Mouse (Mus musculus): Measurements from ENCODE around the gene Pigp. TPM values are rescaled to one million over a fixed set of nuclear protein-coding genes. Genes with fewer than 3 reads are reported as not detected.
A peak's percentile ranks its signal among the peaks of the same experiment; 100 is the strongest.
"Not testable (repeated sequence)": the region's sequence is repeated elsewhere in the genome, so short reads cannot be mapped to it uniquely, and the experiment has no call there.

Pigp gene
- total and polyA plus RNA-seq, 3 experiments: 49.4 to 113 (median 101) TPM

- Histone ChIP-seq H3K9ac (ENCODE audit: low read depth, low read length) (no peak overlapping the region), H3K79me2 (replicated peaks; ENCODE audit: control insufficient read depth, insufficient read depth, low read length) (no peaks in the 10 kb centered on the region), H3K4me1 (ENCODE audit: control insufficient read depth, insufficient read depth, low read length) (no peaks in the 10 kb centered on the region), H3K36me3 (ENCODE audit: control insufficient read depth, insufficient read depth, low read length) (no peaks in the 10 kb centered on the region), H3K27me3 (ENCODE audit: control insufficient read depth, insufficient read depth, low read length) (no peaks in the 10 kb centered on the region), H3K4me3 (no peak overlapping the region), H3K27ac (no peak overlapping the region)
- no peak for DNase-seq
- WGBS: 80% methylated on average over 7 of the region's 7 CpGs
- intact Hi-C loops (cut with DNase I): no loop called here
- TF ChIP-seq POLR2A (IDR thresholded peaks at IDR 0.05; ENCODE audit: insufficient read depth, low read depth, low read length) (no peak), EP300 (IDR thresholded peaks at IDR 0.05; ENCODE audit: insufficient read depth, low read depth, low read length) (no peak), CTCF (IDR thresholded peaks at IDR 0.05) (no peak)
Measured at GRCm38 (mm10) chr16:94347080-94347731, 24.4 kb downstream of the Pigp start.

DNA sequence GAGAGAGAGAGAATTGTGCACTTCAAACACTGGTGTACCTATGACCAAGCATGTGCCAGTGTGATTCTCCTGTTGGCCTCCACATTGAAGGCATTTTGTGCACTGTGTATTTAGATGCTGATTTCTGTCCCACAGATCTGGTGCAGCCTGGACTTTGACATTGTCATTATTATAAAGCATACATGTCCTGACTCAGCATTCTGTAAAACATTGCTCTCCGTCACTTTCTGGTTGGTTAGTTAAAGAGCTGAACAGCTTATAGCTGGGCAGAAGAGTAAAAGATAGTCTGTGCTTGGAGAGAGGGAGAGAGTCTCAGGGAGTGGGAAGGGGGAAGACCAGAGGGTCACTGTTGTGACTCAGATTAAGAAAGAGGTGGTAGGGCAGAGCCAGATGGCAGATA, 25.9 kb downstream of the Pigp start:
- H3K36me3 ChIP-seq (ENCODE audit: control insufficient read depth, insufficient read depth, low read length): no peaks in the 10 kb centered on the region
- H3K27ac ChIP-seq: no peak overlapping the region
- no peak overlapping the region for H3K9ac ChIP-seq (ENCODE audit: low read depth, low read length)
- no peak overlapping the region for H3K4me3 ChIP-seq
- 94% methylated on average over 1 of the region's 1 CpGs for WGBS
- no peaks in the 10 kb centered on the region for H3K4me1 ChIP-seq (ENCODE audit: control insufficient read depth, insufficient read depth, low read length)
- TF ChIP-seq CTCF (IDR thresholded peaks at IDR 0.05): no peak
- no peak for TF ChIP-seq EP300 (IDR thresholded peaks at IDR 0.05; ENCODE audit: insufficient read depth, low read depth, low read length)
- no peak for TF ChIP-seq POLR2A (IDR thresholded peaks at IDR 0.05; ENCODE audit: insufficient read depth, low read depth, low read length)
- no peaks in the 10 kb centered on the region for H3K79me2 ChIP-seq (replicated peaks; ENCODE audit: control insufficient read depth, insufficient read depth, low read length)
- H3K27me3 ChIP-seq (ENCODE audit: control insufficient read depth, insufficient read depth, low read length): no peaks in the 10 kb centered on the region
- no peak for DNase-seq
- intact Hi-C loops (cut with DNase I): no loop called here

DNA sequence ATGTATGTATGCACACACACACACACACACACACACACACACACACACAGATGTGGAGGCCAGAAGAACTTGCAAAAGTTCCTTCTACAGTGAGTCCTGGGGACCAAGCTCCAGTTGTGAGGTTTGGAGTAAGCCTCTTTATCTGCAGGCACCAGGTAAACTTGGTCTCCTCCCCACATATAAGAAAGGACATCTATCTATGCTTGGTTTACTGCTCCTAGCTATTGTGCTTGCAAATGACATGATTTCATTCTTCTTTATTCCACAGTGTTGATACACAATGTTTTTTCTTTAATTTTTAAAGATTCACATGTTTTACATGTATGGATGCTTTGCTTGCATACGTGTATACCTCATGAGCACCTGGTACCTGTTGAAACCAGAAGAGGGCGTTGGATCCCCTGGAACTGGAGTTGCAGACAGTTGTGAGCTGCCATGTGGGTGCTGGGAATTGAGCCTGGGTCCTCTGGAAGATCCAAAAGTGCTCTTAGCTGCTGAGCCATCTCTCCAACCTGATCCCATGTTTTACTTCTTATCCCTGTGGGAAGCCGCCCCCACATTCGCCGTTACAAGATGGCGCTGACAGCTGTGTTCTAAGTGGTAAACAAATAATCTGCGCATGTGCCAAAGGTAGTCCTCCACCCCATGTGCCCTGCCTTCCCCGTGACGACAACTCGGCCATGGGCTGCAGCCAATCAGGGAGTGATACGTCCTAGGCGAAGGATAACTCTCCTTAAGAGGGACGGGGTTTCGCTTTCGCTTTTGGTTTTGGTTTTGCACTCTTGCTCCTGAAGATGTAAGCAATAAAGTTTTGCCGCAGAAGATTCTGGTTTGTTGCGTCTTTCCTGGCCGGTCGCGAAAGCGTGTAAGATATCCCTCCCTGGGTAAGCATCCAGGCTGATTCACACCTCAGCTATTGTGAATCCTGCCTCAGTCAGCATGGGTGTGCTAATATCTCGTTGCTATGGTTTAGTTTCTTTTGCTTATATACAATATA, 32.2 kb downstream of the Pigp start:
- H3K4me1 ChIP-seq (ENCODE audit: control insufficient read depth, insufficient read depth, low read length); DNase-seq; H3K79me2 ChIP-seq (replicated peaks; ENCODE audit: control insufficient read depth, insufficient read depth, low read length); H3K27me3 ChIP-seq (ENCODE audit: control insufficient read depth, insufficient read depth, low read length); intact Hi-C loops (cut with DNase I); H3K9ac ChIP-seq (ENCODE audit: low read depth, low read length); H3K4me3 ChIP-seq; H3K27ac ChIP-seq; H3K36me3 ChIP-seq (ENCODE audit: control insufficient read depth, insufficient read depth, low read length): not testable (repeated sequence)
- WGBS: 89% methylated on average over 22 of the region's 22 CpGs

GRCm38 (mm10) chr16:94335656-94336055, 36.0 kb downstream of the Pigp start:
- H3K9ac ChIP-seq (ENCODE audit: low read depth, low read length): no peak overlapping the region
- no peaks in the 10 kb centered on the region for H3K4me1 ChIP-seq (ENCODE audit: control insufficient read depth, insufficient read depth, low read length)
- H3K79me2 ChIP-seq (replicated peaks; ENCODE audit: control insufficient read depth, insufficient read depth, low read length): no peaks in the 10 kb centered on the region
- no peak overlapping the region for H3K4me3 ChIP-seq
- no peaks in the 10 kb centered on the region for H3K27me3 ChIP-seq (ENCODE audit: control insufficient read depth, insufficient read depth, low read length)
- no peak overlapping the region for H3K27ac ChIP-seq
- intact Hi-C loops (cut with DNase I): no loop called here
- DNase-seq: no peak
- no peak for TF ChIP-seq POLR2A (IDR thresholded peaks at IDR 0.05; ENCODE audit: insufficient read depth, low read depth, low read length)
- TF ChIP-seq CTCF (IDR thresholded peaks at IDR 0.05): no peak
- TF ChIP-seq EP300 (IDR thresholded peaks at IDR 0.05; ENCODE audit: insufficient read depth, low read depth, low read length): no peak
- H3K36me3 ChIP-seq (ENCODE audit: control insufficient read depth, insufficient read depth, low read length): no peaks in the 10 kb centered on the region
- WGBS: 54% methylated on average over 5 of the region's 5 CpGs

GRCm38 (mm10) chr16:94331886-94332252, 39.8 kb downstream of the Pigp start:
- Histone ChIP-seq H3K79me2 (replicated peaks; ENCODE audit: control insufficient read depth, insufficient read depth, low read length) (no peaks in the 10 kb centered on the region), H3K27ac (no peak overlapping the region), H3K27me3 (ENCODE audit: control insufficient read depth, insufficient read depth, low read length) (no peaks in the 10 kb centered on the region), H3K36me3 (ENCODE audit: control insufficient read depth, insufficient read depth, low read length) (no peaks in the 10 kb centered on the region), H3K9ac (ENCODE audit: low read depth, low read length) (no peak overlapping the region), H3K4me1 (ENCODE audit: control insufficient read depth, insufficient read depth, low read length) (no peaks in the 10 kb centered on the region), H3K4me3 (no peak overlapping the region)
- intact Hi-C loops (cut with DNase I): loop anchor here (1.0 kb wide), 1 partner anchor 63 kb away; no protein-coding TSS in a partner anchor
- TF ChIP-seq EP300 (IDR thresholded peaks at IDR 0.05; ENCODE audit: insufficient read depth, low read depth, low read length): peak; percentile 68; the same call in 1 of the 2 replicates
- TF ChIP-seq CTCF (IDR thresholded peaks at IDR 0.05): peak; percentile 93; the same call in 1 of the 2 replicates
- TF ChIP-seq POLR2A (IDR thresholded peaks at IDR 0.05; ENCODE audit: insufficient read depth, low read depth, low read length): no peak
- DNase-seq: peak; percentile 62 to 84
- WGBS: 63% methylated on average over 5 of the region's 5 CpGs

Data from heart, adult 2 months (tissue).